Comparison of ENCODE assay signal across 1 mouse cellular context in genomic region chr1:131759667-131760427, GRCm38 (mm10).
A peak's percentile ranks its signal among the peaks of the same experiment; 100 is the strongest.
TF ChIP-seq lines count a peak whose summit lies in the region.

No protein-coding gene starts in this region.

TF ChIP-seq in CH12.LX, 34 proteins besides CTCF, POLR2A, EP300 and RAD21 (continued from another document):
- TF ChIP-seq TBP (conservative IDR thresholded peaks at IDR 0.05; ENCODE audit: low read depth, low read length): peak; percentile 64; the same call in 1 of the 2 replicates
